Mouse (Mus musculus) left cerebral cortex, adult 18-20 months (tissue): ENCODE results near the gene Birc6. TPM values are rescaled to one million over a fixed set of nuclear protein-coding genes. Genes with fewer than 3 reads are reported as not detected.

Source experiments
- DNase-seq, 2 experiments: peaks; one replicate each; pipeline ENCODE4 v3.0.0; 2021 to 2022; ENCODE audit warnings: low spot score in 2 of 2, mixed read lengths in 1 of 2
- total RNA-seq, 2 experiments: library from RNA; stranded (reverse); gene quantifications; 2 replicates each; pipeline ENCODE4 v1.2.3; 2021

Gene Birc6
- total RNA-seq, 2 experiments from 2014 or later, result 117 to 130 TPM

- DNase-seq, result no peak
Observed at GRCm38 (mm10) chr17:74705480-74705879, 177.4 kb downstream of the Birc6 start.

- no peak for DNase-seq
Observed at GRCm38 (mm10) chr17:74706593-74706992, 178.5 kb downstream of the Birc6 start.

DNA sequence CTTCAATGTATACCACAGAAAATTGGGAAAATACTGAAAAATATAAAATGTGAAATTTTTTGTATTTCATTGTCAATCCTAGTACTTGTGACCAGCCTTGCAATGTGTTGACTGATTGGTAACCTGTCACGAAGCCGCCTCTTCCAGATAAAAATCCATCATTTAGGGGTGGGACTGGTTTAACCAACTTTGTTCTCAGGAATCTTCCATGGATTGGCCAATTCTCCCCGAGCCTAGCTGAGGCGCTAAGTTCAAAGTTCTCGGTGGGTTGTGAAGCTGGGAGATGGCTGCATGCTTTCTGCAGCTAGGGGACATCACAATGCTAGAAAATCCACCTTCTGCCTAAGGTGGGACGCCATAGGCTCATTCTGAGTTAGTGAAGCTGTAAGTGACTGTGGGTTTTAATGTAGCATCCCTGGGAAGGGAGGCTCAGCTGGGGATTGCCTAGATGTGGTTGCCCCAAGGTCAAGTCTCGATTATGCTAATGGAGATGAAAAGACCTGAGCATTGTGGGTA, 179.6 kb downstream of the Birc6 start:
- no peak for DNase-seq

GRCm38 (mm10) chr17:74710731-74711130, 182.6 kb downstream of the Birc6 start:
- DNase-seq, result no peak

- no peak for DNase-seq
Observed at GRCm38 (mm10) chr17:74711627-74712026, 183.5 kb downstream of the Birc6 start.

GRCm38 (mm10) chr17:74715128-74715527, 187.0 kb downstream of the Birc6 start:
- no peak for DNase-seq

DNA sequence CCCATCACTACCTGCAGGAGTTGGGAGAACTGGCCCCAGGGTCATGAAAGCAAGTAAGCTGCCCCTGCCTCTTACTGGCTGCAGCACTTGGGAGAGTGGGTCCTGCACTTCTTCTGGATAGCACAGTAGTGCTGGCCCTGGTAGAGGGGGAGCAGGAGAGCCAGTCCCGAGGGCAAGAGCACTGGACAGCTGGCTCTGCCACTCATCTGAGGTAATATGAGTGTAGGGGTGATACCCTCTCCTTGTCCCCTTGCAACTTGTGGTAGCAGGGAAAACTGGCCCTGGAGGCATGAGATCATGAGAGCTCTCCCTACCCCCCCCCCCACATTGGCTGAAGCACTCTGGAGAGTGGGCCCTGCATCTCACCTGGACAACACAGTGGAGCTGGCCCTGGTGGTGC, 187.6 kb downstream of the Birc6 start:
- DNase-seq, result no peak

GRCm38 (mm10) chr17:74716643-74717042, 188.5 kb downstream of the Birc6 start:
- DNase-seq, result no peak

DNA sequence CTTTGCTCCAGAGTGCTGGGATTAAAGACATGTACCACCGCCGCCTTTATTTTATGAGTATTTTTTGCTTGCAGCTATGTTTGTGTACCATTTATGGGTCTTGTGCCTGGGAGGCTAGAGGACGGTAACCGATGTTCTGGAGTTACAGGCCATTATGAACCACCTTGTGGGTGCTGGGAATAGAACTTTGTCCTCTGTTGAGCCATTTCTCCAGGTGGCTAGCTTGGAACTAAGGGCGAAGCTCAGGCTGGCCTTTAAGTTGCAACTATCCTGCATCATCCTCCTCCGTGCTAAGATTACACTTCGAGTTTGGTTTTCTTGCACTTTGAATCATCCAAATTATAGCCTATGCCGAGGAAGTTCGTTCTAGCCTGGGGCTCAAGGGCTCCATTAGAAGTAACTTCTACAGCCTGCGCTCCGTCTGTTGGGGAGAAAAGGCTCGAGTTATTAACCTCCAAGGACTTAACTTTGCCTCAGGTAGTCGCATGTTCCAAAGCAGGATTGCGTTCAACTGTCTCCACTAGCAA, 189.1 kb downstream of the Birc6 start:
- DNase-seq, result no peak

DNA sequence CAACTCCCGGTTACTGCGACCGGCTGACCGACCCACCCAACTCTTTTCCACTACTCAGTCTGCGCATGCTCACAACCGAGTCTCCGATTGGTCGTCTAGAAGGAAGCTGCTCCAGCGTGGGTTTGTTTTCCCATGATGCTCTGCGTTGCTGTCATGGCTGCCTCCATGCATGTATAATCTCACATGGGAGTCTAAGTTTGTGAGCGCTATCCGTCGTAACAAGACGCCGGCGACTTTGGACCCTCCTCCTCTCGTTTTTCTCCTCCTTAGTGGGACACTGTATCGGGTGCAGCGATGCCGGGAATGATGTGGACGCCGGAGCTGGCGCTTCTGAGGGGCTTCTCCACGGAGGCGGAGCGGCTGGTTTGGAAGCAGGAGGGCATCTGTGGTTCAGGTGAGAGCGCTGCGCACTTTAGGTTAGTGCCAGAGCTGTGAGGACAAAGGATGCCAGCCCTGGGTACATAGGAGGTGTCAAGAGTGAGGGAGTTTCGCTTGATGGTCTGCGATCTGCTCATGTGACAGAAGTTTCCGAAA, 189.6 kb downstream of the Birc6 start, which contains the start of gene Ttc27:
Gene Ttc27 (plus strand): TSS at position 115 of the 534 bp plus-strand sequence.
- DNase-seq, result peak; percentile 98 to 100

- DNase-seq, result no peak
Observed at GRCm38 (mm10) chr17:74732872-74733271, 204.8 kb downstream of the Birc6 start.

GRCm38 (mm10) chr17:74735392-74735791, 207.3 kb downstream of the Birc6 start:
- DNase-seq, result no peak

DNA sequence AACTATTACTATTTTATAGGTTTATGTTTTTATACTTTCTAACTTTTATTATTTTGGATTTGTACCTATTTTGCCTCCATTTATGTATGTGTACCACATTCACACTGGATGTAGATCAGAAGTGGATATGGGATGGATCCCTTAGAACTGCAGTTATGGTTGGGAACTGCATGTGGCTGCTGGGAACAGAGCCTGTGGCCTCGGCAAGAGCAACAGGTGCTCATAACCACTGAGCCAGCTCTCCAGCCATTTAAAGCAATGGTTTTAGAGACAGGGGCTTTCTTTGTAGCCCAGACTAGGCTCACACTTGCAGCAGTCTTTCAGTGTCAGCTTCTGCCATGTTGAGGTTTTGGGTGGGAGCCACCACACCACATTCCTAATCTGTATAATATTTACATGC, 221.6 kb downstream of the Birc6 start:
- no peak for DNase-seq

DNA sequence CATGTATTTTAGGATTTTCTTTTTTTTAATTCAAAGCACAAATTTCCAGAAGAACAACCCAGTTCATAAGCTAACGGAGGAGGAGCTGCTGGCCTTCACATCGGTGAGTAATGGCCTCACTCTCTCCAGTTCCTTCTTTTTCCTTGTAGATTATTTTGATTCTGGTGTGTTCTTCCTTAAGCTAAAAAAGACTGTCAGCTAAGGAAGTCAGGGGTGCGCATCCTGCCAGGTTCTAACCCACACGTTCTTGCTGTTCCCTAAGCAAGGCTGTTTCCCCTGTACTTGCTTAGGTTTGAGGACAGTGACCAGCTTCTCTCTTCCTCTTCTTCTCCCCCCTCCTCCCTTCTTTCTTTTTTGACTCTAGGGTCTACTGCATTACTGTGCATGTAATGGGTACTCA, 222.9 kb downstream of the Birc6 start:
- DNase-seq, result peak; percentile 16 to 40

Other genes with a start within 250 kb of the Birc6 start
- gene Memo1, start 232.8 kb upstream of the Birc6 start, total RNA-seq, result 10 to 100 TPM; 40.7 to 41.0 TPM
- 10 to 100 TPM; 51.2 to 51.7 TPM for gene Dpy30, start 204.4 kb upstream of the Birc6 start, total RNA-seq
- 10 to 100 TPM; 51.1 to 55.4 TPM for gene Spast, start 189.3 kb upstream of the Birc6 start, total RNA-seq
- gene Slc30a6, start 132.7 kb upstream of the Birc6 start, total RNA-seq, result 10 to 100 TPM; 11.8 to 15.2 TPM
- under 1 TPM; 0.19 to 0.35 TPM for gene Nlrc4, start 69.2 kb upstream of the Birc6 start, total RNA-seq
- gene Yipf4, start 38.8 kb upstream of the Birc6 start, total RNA-seq, result 10 to 100 TPM; 72.8 to 83.4 TPM
- 10 to 100 TPM; 26.1 to 29.8 TPM for gene Ttc27, start 189.4 kb downstream of the Birc6 start, total RNA-seq